Mouse (Mus musculus) CD4-positive naive resting alpha-beta T cell, adult 76 days (primary cell): ENCODE results near the gene Glg1. TPM values are rescaled to one million over a fixed set of nuclear protein-coding genes. Genes with fewer than 3 reads are reported as not detected.

Experiments
- total RNA-seq: library from RNA; stranded (reverse); gene quantifications from one replicate; pipeline ENCODE4 v1.2.4, GENCODE M21; 2023

Gene Glg1
- 63.2 TPM for total RNA-seq

DNA sequence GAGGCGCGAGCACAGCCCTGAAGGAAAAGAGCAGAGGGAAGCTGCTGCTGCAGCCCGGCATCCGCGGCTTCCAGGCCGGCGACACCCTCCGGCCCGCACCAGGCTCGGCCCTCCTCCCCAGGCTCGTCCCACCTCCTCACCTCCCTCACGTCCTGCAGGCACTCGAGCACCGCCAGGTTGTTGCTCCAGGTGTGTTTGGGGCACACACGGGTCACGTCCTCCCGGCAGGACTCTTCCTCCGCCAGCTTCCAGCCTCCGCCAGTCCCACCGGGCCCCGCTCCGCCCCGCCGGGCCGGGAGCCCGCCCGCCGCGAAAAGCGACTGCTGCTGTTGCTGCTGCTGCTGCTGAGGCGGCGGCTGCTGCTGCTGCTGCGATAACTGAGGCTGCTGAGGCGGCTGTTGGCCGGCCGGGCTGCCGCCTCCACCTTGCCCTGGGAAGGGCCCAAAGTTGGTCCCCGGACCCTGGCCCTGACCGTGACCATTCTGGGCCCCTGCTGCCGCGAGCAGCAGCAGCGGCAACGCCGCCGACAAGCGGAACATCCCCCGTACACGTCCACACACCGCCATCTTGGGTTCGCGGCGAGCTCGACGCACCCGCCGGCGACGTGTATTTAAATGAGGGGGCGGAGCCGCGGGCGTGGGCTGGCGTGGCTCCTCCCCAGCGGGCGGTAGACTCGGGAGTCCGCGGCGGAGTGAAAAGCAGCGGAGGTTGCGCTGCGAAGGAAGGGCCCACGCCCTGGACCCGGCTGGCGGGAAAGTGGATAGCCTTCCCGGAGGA is at the start of gene Glg1:
Glg1 (minus strand) TSS at position 586 of the 777 bp plus-strand sequence.

DNA sequence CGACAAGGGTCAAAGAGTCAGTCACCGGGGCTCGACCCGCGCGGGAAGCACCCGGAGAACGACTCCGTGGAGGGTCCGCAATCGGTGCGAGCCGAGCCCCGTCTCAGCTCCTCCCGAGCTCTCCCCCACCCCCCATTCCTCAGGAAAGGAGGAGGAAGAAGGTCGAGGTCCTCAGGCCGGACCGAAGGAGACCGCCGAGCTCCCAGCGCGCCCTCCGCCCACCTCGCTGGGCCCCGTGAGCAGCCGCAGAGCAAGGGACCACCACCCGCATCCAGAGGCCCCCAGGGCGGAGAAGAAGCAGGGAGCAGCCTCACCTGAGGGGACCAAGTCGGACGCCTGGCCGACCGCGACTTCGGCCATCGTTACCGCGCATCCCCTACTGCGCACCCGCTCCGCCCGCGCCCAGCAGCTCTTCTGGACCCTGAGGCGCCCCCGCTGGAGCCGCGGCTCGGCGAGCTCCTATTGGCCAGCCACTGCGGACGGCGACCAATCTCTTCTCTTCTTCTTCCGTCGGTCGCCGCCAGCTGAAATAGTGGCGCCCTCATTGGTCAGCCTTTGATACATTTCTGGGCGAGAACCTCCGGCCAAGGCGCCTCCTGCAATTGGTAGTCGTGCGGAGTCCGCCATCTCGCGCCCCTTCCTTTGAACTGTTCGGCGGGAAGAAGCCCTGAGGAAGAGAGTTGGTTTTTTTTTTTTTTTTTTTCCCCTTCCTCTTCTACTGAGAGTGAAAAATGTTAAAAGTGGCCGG is 41.0 kb upstream of the Glg1 start, which contains the start of gene Rfwd3:
Rfwd3 (minus strand) TSS at position 402 of the 748 bp plus-strand sequence.

Other genes starting within 250 kb of the Glg1 start
- 20.0 TPM for gene Ddx19b, start 227.5 kb downstream of the Glg1 start, total RNA-seq
- gene Aars, start 226.1 kb downstream of the Glg1 start, total RNA-seq: 57.6 TPM
- gene Exosc6, start 202.9 kb downstream of the Glg1 start, total RNA-seq: 13.5 TPM
- gene Clec18a, start 166.8 kb downstream of the Glg1 start, total RNA-seq: not detected
- gene Pdpr, start 164.6 kb downstream of the Glg1 start, total RNA-seq: 23.3 TPM
- gene Rfwd3, start 41.0 kb upstream of the Glg1 start, total RNA-seq: 26.7 TPM
- not detected for gene Mlkl, start 79.0 kb upstream of the Glg1 start, total RNA-seq
- gene Fa2h, start 134.6 kb upstream of the Glg1 start, total RNA-seq: not detected